Mouse (Mus musculus): ENCODE data around the gene Palld. TPM values are rescaled to one million over a fixed set of nuclear protein-coding genes. Genes with fewer than 3 reads are reported as not detected.

Palld gene
- polyA plus RNA-seq, 1 experiment from 2014 or later: 57.9 TPM

GRCm38 (mm10) chr8:61769340-61769879 lies 133.1 kb downstream of the Palld start:
- ATAC-seq (ENCODE audit: low FRiP score, low read depth): no peak
- no peaks in the 10 kb centered on the region for H3K9me3 ChIP-seq
- no peak overlapping the region for H3K9ac ChIP-seq (replicated peaks)
- H3K4me2 ChIP-seq (replicated peaks): no peak overlapping the region
- H3K4me1 ChIP-seq: no peaks in the 10 kb centered on the region
- no peak overlapping the region for H3K27ac ChIP-seq (replicated peaks)
- H3K27me3 ChIP-seq: no peaks in the 10 kb centered on the region
- WGBS: 85% methylated on average over 5 of the region's 5 CpGs
- H3K36me3 ChIP-seq: no peaks in the 10 kb centered on the region
- no peak overlapping the region for H3K4me3 ChIP-seq

DNA sequence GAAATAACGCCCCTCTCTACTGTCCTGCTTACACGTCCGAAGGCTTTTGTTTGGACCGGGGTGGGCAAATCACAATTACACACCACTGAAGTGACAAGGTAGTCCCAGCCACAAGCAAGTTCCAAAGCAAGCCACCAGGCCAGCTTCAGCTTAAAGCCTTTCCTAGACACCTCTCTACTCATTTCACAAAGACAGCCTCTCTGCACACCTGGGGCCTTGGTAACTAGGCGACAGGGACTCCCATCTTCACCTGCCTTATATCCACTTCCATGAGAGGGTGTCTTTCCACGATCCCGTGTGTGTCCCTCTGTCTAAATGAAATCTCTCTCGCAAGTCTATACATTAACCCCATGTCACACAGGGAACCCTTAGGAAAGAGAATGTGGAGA lies 142.3 kb downstream of the Palld start:
- Histone ChIP-seq H3K27me3 (no peaks in the 10 kb centered on the region), H3K27ac (replicated peaks) (peak overlapping the region; percentile 79; the same call in 1 of the 2 replicates), H3K4me1 (peaks cover 24% of the 10 kb centered on the region), H3K36me3 (0 out of 2 replicates have a peak, but pooled peaks cover 4% of the 10 kb centered on the region), H3K9me3 (no peaks in the 10 kb centered on the region), H3K9ac (replicated peaks) (peak overlapping the region; percentile 75), H3K4me2 (replicated peaks) (peak overlapping the region; percentile 75), H3K4me3 (peak overlapping the region; percentile 73)
- ATAC-seq (ENCODE audit: low FRiP score, low read depth): no peak; the same call in 1 of the 2 replicates
- 13% methylated on average over 8 of the region's 8 CpGs for WGBS

DNA sequence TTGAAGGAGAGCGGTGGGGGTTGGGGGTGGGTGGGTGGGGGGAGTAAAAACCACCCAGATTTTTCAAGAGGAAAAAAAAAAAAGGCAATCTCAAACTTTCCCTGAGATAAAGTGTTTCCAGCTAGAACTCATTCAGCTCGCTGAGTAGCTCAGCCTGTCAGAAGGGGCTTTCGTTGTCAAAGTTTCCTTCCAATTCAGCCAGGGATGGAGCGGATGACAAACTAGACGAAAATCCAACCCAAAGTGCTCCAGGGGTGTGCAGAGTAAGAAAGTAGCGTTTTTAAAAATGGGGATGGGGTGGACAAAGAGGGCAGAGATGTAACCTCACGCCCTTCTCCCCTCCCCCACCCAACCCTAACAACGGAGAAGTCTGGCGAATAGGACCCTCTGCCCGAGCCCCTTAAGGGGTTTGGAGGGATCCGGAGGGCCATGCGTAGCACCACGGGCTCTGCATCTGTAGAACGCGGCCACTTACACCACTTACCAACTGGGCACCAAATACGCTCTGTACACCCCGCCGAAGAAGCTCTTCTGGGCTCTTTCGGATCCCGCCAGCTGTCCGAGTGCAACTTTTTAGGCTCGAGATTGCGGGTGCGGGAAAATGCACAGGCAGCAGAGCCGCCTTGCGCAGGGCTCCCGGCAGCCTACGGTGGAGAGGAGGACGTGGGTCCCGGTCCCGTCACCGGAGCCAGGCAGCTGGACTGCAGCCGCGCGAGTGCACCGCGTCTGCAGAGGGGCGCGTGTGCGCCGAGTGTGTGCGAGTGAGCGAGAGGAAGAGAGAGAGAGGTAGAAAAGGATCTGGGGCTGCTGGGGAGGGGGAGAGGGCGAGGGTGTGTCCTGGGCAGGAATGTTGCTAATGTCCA lies 142.9 kb downstream of the Palld start:
- Histone ChIP-seq H3K4me2 (replicated peaks) (peak overlapping the region; percentile 75), H3K9ac (replicated peaks) (peak overlapping the region; percentile 75), H3K36me3 (0 out of 2 replicates have a peak, but pooled peaks cover 4% of the 10 kb centered on the region), H3K9me3 (no peaks in the 10 kb centered on the region), H3K27ac (replicated peaks) (peak overlapping the region; percentile 79), H3K4me1 (peaks cover 24% of the 10 kb centered on the region), H3K4me3 (peak overlapping the region; percentile 73), H3K27me3 (no peaks in the 10 kb centered on the region)
- under 1% methylated on average over 44 of the region's 44 CpGs for WGBS
- peak; percentile 89 for ATAC-seq (ENCODE audit: low FRiP score, low read depth)

DNA sequence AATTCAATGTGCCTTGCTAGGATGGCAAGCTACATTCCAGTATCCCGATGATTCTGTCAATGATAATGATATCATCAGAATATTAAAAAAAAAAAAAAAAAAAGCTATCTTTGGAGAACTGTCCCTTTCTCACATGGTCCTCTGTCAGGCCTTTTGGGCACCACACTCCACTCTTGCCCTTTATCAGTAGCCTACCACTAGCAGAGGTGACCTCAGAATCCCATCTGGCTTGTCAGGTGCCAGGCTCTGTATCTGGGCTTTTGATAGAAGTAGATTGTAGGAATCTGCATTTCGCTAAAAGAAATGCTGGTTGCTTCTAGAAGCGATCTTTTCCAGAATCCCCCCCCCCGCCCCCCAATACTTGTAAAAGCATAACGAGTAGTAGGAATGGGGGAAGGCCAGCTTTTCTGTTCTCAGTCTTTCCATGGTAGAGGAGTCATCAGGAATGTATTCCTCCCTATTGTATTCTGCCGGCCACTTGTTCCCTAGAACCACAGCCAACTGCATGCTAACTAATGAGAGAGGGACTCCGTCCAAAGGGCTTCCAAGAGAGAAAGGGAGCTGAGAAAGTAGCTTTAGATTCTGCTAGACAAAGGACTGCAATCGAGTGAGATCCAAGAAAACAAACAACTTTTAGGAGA lies 143.7 kb downstream of the Palld start:
- peak; percentile 28; the same call in 1 of the 2 replicates for ATAC-seq (ENCODE audit: low FRiP score, low read depth)

DNA sequence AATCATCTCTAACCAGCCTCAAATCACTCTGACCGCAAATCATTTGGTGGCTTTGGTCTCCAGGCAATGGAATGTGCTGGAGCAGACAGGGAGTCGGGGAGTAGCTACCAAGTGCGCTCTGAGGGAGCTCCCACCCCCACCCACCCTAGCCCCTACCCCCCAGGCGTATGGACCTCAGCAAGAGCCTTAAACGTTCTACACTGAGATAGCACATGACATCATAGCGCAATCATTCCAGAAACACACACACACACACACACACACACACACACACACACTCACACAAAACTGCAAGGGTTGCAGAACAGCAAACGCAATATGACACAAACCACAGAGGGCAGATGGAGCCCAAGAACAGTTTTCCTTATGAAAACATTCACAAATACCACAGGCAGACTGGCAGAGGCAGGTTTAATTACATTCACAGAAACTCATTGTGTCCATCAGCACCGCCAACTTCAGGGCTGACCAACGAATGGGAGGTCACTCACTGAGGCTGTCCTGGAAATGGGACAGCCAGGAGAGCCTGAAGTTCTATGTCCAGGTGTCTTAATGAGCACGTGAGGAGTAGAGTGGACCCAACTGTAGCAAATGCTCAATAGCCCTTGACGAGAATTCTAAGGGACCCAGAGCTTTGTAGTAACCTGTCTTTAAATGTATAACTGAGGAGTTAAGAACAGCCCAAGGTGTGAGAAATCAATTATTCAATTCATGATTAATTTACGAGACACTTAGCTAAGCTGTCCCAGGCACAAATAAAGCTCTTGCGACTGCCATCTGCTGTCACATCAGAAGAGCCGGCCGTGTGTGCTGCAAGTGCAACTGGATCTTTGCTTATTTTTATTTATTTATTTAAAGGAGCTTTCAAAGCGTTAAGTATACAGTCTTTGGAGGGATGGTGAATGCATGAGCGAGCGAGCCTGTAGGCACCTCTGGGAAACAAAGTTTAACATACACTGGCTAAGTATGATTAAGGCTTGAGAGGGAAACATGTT lies 145.2 kb downstream of the Palld start:
- WGBS: 44% methylated on average over 18 of the region's 18 CpGs
- Histone ChIP-seq H3K4me2 (replicated peaks) (peak overlapping the region; percentile 75), H3K4me1 (peaks cover 24% of the 10 kb centered on the region), H3K9ac (replicated peaks) (no peak overlapping the region), H3K4me3 (0 out of 2 replicates have a peak overlapping the region, but pooled peaks have one; percentile 73), H3K36me3 (0 out of 2 replicates have a peak, but pooled peaks cover 4% of the 10 kb centered on the region), H3K27ac (replicated peaks) (no peak overlapping the region), H3K9me3 (no peaks in the 10 kb centered on the region), H3K27me3 (no peaks in the 10 kb centered on the region)
- no peak for ATAC-seq (ENCODE audit: low FRiP score, low read depth)

More for the DNA sequence above, 143.7 kb downstream of the Palld start:
- Histone ChIP-seq H3K36me3 (0 out of 2 replicates have a peak, but pooled peaks cover 4% of the 10 kb centered on the region), H3K9me3 (no peaks in the 10 kb centered on the region), H3K4me3 (peak overlapping the region; percentile 73), H3K9ac (replicated peaks) (peak overlapping the region; percentile 75), H3K4me1 (peaks cover 24% of the 10 kb centered on the region), H3K4me2 (replicated peaks) (peak overlapping the region; percentile 75), H3K27ac (replicated peaks) (peak overlapping the region; percentile 79; the same call in 1 of the 2 replicates), H3K27me3 (no peaks in the 10 kb centered on the region)
- 12% methylated on average over 8 of the region's 8 CpGs for WGBS

- WGBS: 84% methylated on average over 2 of the region's 2 CpGs
- Histone ChIP-seq H3K4me1 (peaks cover 23% of the 10 kb centered on the region), H3K9me3 (no peaks in the 10 kb centered on the region), H3K36me3 (0 out of 2 replicates have a peak, but pooled peaks cover 4% of the 10 kb centered on the region), H3K27me3 (no peaks in the 10 kb centered on the region), H3K4me2 (replicated peaks) (no peak overlapping the region), H3K4me3 (no peak overlapping the region), H3K27ac (replicated peaks) (no peak overlapping the region), H3K9ac (replicated peaks) (no peak overlapping the region)
- no peak for ATAC-seq (ENCODE audit: low FRiP score, low read depth)
These were observed 147.3 kb downstream of the Palld start for GRCm38 (mm10) chr8:61755186-61755585.

DNA sequence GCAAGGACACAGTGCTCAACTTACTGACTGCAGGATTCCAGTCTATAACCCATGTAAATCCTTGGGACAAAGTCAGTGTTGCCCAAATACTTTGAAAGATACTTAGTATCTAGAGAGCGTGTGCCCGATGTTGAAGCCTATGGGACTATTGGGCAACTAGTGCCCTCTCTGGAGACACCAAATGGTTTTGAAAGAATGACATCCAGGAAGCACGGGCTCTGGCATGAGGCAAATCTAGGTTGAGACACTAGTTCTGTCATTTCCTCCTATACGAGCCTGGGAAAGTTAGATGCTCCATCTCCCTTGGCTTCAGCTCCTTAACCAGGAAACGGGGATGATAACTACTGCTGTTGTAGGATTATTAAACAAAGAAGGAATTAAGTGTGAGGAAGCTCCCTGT lies 155.4 kb downstream of the Palld start:
- WGBS: 93% methylated on average over 5 of the region's 5 CpGs
- ATAC-seq (ENCODE audit: low FRiP score, low read depth): no peak
- H3K36me3 ChIP-seq: peaks cover 7% of the 10 kb centered on the region; the same call in 1 of the 2 replicates
- no peaks in the 10 kb centered on the region for H3K27me3 ChIP-seq
- H3K9me3 ChIP-seq: no peaks in the 10 kb centered on the region
- H3K4me3 ChIP-seq: no peak overlapping the region
- H3K4me1 ChIP-seq: peaks cover 7% of the 10 kb centered on the region; the same call in 1 of the 2 replicates
- no peak overlapping the region for H3K27ac ChIP-seq (replicated peaks)
- no peak overlapping the region for H3K4me2 ChIP-seq (replicated peaks)
- H3K9ac ChIP-seq (replicated peaks): no peak overlapping the region

GRCm38 (mm10) chr8:61745181-61745980 lies 157.1 kb downstream of the Palld start:
- H3K9me3 ChIP-seq: no peaks in the 10 kb centered on the region
- 75% methylated on average over 10 of the region's 10 CpGs for WGBS

GRCm38 (mm10) chr8:61743764-61744562 lies 158.5 kb downstream of the Palld start:
- ATAC-seq (ENCODE audit: low FRiP score, low read depth): no peak
- Histone ChIP-seq H3K27me3 (no peaks in the 10 kb centered on the region), H3K4me2 (replicated peaks) (no peak overlapping the region), H3K27ac (replicated peaks) (no peak overlapping the region), H3K4me3 (no peak overlapping the region), H3K4me1 (peaks cover 7% of the 10 kb centered on the region; the same call in 1 of the 2 replicates), H3K36me3 (no peaks in the 10 kb centered on the region), H3K9me3 (0 out of 2 replicates have a peak, but pooled peaks cover 2% of the 10 kb centered on the region), H3K9ac (replicated peaks) (no peak overlapping the region)
- WGBS: 85% methylated on average over 6 of the region's 6 CpGs

More at GRCm38 (mm10) chr8:61745181-61745980, 157.1 kb downstream of the Palld start:
- ATAC-seq (ENCODE audit: low FRiP score, low read depth): no peak
- Histone ChIP-seq H3K36me3 (peaks cover 7% of the 10 kb centered on the region; the same call in 1 of the 2 replicates), H3K27ac (replicated peaks) (no peak overlapping the region), H3K4me3 (no peak overlapping the region), H3K9ac (replicated peaks) (no peak overlapping the region), H3K27me3 (no peaks in the 10 kb centered on the region), H3K4me1 (peaks cover 7% of the 10 kb centered on the region; the same call in 1 of the 2 replicates), H3K4me2 (replicated peaks) (no peak overlapping the region)

GRCm38 (mm10) chr8:61737465-61737864 lies 165.0 kb downstream of the Palld start:
- no peak overlapping the region for H3K27ac ChIP-seq (replicated peaks)
- no peak for ATAC-seq (ENCODE audit: low FRiP score, low read depth)
- H3K4me2 ChIP-seq (replicated peaks): no peak overlapping the region
- 95% methylated on average over 4 of the region's 4 CpGs for WGBS
- no peak overlapping the region for H3K9ac ChIP-seq (replicated peaks)
- H3K27me3 ChIP-seq: no peaks in the 10 kb centered on the region
- peaks cover 8% of the 10 kb centered on the region; the same call in 1 of the 2 replicates for H3K36me3 ChIP-seq
- 0 out of 2 replicates have a peak, but pooled peaks cover 2% of the 10 kb centered on the region for H3K9me3 ChIP-seq
- H3K4me3 ChIP-seq: no peak overlapping the region
- no peaks in the 10 kb centered on the region for H3K4me1 ChIP-seq
